Mouse (Mus musculus) embryonic fibroblast, embryonic 13.5 days (primary cell): ENCODE measurements at regions not wholly inside any gene's neighbourhood (a gene's known extent, or its start where the extent isn't known, plus 50 kb on each side); places are given as distances from the start of the nearest gene placed in this dataset.

Experiments
- CTCF ChIP-seq: IDR thresholded peaks from 2 replicates; pipeline ENCODE4 v1.5.1; 2011; ENCODE audit warnings: mild to moderate bottlenecking, control low read depth, low read length, moderate library complexity, borderline replicate concordance; ENCODE audit not compliant: insufficient read depth
- POLR2A ChIP-seq: IDR thresholded peaks from 2 replicates; pipeline ENCODE4 v1.6.1; 2011; ENCODE audit warnings: low read depth, mild to moderate bottlenecking, control low read depth, low read length, moderate library complexity

DNA sequence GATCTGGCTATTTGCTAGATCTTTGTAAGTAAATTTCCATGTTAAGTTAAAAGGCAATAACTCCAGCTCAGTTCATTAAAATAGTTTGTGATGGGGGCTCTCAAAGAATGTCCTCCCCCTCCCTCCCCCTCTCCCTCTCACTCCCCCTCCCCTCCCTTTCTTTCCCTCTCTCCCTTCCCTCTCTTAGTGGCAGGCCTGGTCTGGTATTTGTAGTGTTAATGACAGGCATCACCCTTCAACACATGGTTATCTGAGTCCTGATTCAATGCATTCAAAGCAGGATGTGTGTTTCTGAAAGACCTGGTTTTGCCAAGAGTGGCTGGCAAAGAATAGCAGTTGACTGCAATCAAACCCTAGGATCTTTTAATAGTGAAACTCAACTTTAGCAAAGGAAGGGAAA is 383.4 kb upstream of the Mpdz start:
- TF ChIP-seq CTCF (no peak), POLR2A (no peak)
